Mouse (Mus musculus) c-Kit-negative CD71-positive TER-119-positive erythroid progenitor cells, embryonic 14.5 days (primary cell): ENCODE data around the gene Rgs6.

Experiments used
- DNase-seq: peaks from one replicate; pipeline ENCODE4 v3.0.0-alpha.2; 2013; ENCODE audit warnings: low read depth, low spot score

Gene Rgs6

GRCm38 (mm10) chr12:83083427-83083826 lies 495.3 kb downstream of the Rgs6 start:
- no peak for DNase-seq

- DNase-seq, result no peak
Observed at GRCm38 (mm10) chr12:83084614-83085013, 496.5 kb downstream of the Rgs6 start.

GRCm38 (mm10) chr12:83087010-83087409 lies 498.9 kb downstream of the Rgs6 start:
- DNase-seq, result no peak

GRCm38 (mm10) chr12:83087555-83087954 lies 499.5 kb downstream of the Rgs6 start:
- DNase-seq, result no peak

GRCm38 (mm10) chr12:83092001-83092400 lies 503.9 kb downstream of the Rgs6 start:
- no peak for DNase-seq

- no peak for DNase-seq
Observed at GRCm38 (mm10) chr12:83097787-83098186, 509.7 kb downstream of the Rgs6 start.

- no peak for DNase-seq
Observed at GRCm38 (mm10) chr12:83098646-83099371, 510.7 kb downstream of the Rgs6 start.

GRCm38 (mm10) chr12:83099920-83100319 lies 511.8 kb downstream of the Rgs6 start:
- peak; percentile 33 for DNase-seq

- DNase-seq, result no peak
Observed at GRCm38 (mm10) chr12:83100413-83100812, 512.3 kb downstream of the Rgs6 start.

GRCm38 (mm10) chr12:83100848-83101247 lies 512.8 kb downstream of the Rgs6 start:
- no peak for DNase-seq

- no peak for DNase-seq
Observed at GRCm38 (mm10) chr12:83105514-83106119, 517.5 kb downstream of the Rgs6 start.

- DNase-seq, result no peak
Observed at GRCm38 (mm10) chr12:83106120-83106517, 518.0 kb downstream of the Rgs6 start.

GRCm38 (mm10) chr12:83109486-83109885 lies 521.4 kb downstream of the Rgs6 start:
- no peak for DNase-seq

- DNase-seq, result no peak
Observed at GRCm38 (mm10) chr12:83109891-83110630, 522.0 kb downstream of the Rgs6 start.

GRCm38 (mm10) chr12:83110711-83111110 lies 522.6 kb downstream of the Rgs6 start:
- DNase-seq, result no peak

GRCm38 (mm10) chr12:83112283-83112682 lies 524.2 kb downstream of the Rgs6 start:
- DNase-seq, result no peak

- peak; percentile 42 for DNase-seq
Observed at GRCm38 (mm10) chr12:83112901-83113628, 525.0 kb downstream of the Rgs6 start.

- DNase-seq, result no peak
Observed at GRCm38 (mm10) chr12:83113971-83114370, 525.9 kb downstream of the Rgs6 start.

GRCm38 (mm10) chr12:83114396-83115053 lies 526.4 kb downstream of the Rgs6 start:
- peak; percentile 45 for DNase-seq

GRCm38 (mm10) chr12:83124111-83124510 lies 536.0 kb downstream of the Rgs6 start:
- DNase-seq, result no peak

- DNase-seq, result no peak
Observed at GRCm38 (mm10) chr12:83125284-83125683, 537.2 kb downstream of the Rgs6 start.
